Mouse (Mus musculus) T-helper 1 cell (primary cell): ENCODE measurements at regions not wholly inside any gene's neighbourhood (a gene's known extent, or its start where the extent isn't known, plus 50 kb on each side); places are given as distances from the start of the nearest gene placed in this dataset.

Experiments
- in situ Hi-C: fragments of 300-600 bp; cut with MboI, MseI; formaldehyde crosslinking; loops from one replicate; pipeline ENCODE4 v1.15.1; 2025; ENCODE audit warnings: high pct_unique_total_duplicates

GRCm38 (mm10) chr10:6053207-6053606 lies 131.0 kb upstream of the Rgs17 start:
- in situ Hi-C loops: loop anchor here (25.0 kb wide), 1 partner anchor 1359 kb away; no protein-coding TSS in a partner anchor

DNA sequence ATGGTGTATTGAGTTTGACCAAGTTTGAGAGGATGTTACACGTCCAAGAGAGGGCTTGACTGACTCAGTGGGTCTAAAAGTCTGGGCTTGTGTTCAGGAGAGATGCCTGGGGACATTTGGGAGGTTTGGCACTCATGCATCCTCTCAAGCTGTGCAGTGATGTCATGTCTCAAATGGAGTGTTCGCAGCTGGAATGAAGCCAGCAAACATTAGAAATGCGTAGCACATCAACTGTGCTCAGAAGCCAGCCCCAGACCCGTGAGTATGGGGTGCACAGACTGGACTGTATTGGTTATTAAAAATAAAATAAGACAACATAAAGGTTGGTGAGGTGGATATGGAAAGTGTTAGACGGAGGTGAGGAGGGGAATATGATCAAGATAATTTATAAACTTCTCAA lies 121.2 kb upstream of the Rgs17 start:
- in situ Hi-C loops: no loop called here

- in situ Hi-C loops: loop anchor here (10.0 kb wide), 1 partner anchor 1035 kb away; no protein-coding TSS in a partner anchor
These were observed 117.6 kb upstream of the Rgs17 start for GRCm38 (mm10) chr10:6039771-6040170.

DNA sequence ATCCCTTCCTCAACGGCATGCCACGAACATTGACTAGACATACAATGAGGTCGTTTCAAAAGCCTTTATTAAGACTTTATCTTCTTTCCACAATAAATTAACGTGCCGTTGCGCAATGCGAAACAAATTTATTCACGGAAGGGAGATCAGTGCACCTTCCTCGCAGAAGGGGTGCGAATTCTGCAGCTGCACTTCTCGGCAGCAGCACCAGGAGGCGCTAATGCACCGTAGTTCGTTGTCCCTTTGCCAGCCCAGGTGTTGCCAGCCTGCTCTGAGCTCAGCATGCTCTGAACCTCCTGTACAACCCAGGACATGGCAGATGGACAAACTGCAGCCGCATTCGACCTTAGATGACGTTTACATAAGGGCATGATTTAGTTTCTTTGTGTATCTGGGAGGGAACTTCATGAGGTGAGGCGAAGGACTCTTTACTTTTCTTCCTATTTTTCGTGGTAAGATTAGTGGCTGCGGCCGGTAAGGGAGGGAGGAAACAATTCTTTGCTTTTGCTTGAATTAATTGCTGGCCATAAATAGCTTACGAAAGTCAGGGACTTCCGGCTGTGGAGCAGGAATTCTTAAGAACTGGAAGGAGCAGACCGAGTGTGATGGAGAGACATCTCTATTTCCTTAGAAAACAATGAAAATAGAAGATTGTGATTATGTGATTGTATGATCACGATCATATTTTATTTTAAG lies 113.7 kb upstream of the Rgs17 start:
- in situ Hi-C loops: loop anchor here (10.0 kb wide), 1 partner anchor 1039 kb away; no protein-coding TSS in a partner anchor

DNA sequence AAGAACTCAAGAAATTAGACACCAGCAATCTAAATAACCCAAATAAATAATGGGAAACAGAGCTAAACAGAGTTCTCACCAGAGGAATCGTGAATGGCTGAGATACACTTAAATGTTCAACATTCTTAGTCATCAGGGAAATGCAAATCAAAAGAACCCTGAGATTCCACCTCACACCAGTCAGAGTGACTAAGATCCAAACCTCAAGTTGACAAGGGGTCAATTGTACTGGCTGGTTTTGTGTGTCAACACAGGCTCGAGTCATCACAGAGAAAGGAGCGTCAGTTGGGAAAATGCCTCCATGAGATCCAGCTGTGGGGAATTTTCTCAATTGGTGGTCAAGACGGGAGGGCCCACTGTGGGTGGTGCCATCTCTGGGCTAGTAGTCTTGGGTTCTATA lies 110.3 kb upstream of the Rgs17 start:
- in situ Hi-C loops: loop anchor here (10.0 kb wide), 1 partner anchor 1042 kb away; no protein-coding TSS in a partner anchor

DNA sequence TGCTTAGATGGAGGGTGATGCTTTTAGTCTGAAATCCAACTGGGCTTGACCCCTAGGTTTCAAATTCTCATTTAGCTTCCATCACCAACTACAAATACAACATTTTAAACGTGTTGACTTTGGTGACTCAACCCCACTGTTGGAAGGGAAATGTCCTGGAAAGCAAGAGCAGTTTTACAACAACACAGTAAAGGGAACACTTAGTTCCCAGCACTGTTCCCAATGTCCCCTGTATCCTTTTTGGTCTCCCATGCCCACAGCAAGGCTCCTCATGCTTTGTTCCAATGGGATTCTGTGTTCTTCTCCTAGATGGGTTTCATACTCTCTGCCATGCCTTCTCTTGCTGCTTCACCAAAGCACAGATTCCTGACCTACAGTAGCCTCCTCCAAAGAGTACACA lies 105.4 kb upstream of the Rgs17 start:
- in situ Hi-C loops: no loop called here

DNA sequence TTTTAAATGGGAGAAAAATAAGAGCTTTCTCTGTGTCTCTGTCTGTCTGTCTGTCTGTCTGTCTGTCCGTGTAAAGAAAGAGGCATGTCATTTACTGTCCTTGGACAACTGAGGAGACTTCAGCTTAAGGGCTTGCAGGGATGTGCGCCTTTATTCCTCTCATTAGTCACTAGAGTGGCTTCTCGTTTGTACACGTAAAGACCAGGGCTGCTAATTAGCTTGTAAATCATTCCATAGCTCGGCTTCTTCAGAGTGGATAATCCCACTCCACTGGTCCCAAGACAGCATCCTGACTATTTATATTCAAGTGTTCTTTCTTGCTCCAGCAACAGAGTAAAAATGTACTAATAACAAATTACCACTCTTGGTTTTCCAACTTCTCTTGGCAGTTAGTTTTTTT lies 104.1 kb upstream of the Rgs17 start:
- in situ Hi-C loops: no loop called here

- in situ Hi-C loops: no loop called here
These were observed 100.5 kb upstream of the Rgs17 start for GRCm38 (mm10) chr10:6022609-6023283.

GRCm38 (mm10) chr10:6020944-6021684 lies 98.9 kb upstream of the Rgs17 start:
- in situ Hi-C loops: no loop called here

DNA sequence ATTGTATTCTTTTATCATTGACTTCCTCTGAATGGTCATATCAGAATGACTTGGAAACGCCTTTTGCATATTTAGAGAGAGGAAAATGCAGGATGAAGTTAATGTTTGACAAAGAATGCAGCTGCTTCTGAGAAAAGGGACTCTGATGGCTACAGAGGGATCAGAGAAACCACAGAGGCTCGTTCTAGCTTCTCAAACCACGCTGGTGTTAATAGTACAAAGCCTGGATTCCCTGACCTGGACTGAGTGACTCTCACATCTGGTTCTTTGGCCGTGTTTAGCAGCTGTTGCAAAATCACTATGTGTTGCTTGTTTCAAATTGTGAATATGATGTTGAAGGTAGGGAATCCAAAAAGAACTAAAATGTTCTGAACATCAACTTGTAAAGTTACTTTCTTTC lies 91.5 kb upstream of the Rgs17 start:
- in situ Hi-C loops: no loop called here

DNA sequence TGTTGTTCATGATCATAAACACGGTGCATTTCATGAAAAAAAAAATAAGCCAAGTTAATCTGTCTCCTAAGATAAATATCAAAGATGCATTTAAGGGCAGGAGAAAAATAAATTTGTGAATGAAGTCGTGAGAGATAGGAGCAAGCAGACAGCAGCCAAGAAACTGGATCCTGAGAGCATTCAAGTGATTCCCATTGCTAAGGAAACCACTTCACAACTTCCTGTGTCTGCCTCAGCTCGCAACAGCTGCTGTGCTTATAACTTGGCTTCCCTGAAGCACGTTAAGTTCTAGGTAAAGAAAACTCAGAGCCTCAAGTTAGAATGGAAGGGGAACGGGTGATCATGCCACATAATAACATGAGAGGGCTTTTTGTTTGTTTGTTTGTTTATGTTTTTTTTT lies 89.3 kb upstream of the Rgs17 start:
- in situ Hi-C loops: no loop called here

DNA sequence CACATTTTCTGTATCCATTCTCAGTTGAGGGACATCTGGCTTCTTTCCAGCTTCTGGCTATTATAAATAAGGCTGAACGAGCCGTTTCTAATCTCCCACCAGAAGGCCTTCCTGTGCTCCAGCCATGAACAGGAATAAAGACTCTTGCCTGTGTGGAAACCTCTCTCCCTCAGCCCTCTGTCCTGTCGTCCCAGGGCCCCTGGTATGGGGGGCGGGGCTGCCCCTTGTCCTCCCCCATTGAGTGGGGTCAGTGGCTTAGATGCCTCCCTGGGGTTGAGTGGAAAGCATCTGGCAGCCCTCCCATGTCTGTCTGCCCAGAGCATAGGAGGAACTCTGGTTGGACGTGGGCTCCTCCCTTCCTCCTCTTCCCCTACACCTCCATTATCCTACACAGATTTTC lies 88.8 kb upstream of the Rgs17 start:
- in situ Hi-C loops: no loop called here

DNA sequence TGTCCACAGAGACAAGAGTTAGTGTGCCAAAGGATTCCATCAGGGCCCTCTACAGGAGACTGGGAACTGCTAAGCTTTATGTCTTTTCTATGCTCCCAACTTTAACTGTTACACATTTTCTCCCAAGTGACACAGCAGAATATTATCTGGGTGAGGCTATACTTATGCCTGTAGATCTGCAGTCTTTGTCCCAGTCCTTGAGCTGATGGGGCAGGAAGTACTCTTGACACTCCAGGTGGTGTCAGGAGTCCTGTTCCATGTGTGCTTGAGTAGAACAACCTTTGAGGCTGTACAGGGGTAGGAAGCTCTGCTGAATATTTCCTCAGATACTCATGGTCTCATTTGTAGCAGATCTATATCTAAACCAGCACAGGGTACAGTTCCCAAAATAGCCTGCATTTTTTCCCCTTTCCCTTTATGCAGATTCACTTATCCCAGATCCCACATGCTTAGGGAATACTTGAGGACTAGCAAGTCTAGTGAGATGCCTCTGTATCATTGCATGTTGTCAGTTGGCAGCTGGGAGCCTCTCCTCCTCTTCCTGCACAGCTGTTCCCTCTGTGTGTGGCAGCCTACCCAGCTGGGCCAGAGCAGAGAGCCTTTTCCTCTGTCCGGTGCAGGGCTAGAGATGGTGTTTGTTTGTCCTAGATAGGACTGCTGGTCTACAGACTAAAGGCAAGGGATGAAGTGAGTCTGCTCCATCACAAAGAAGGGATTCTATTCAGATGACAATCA lies 85.2 kb upstream of the Rgs17 start:
- in situ Hi-C loops: no loop called here

GRCm38 (mm10) chr10:5981433-5981832 lies 59.2 kb upstream of the Rgs17 start:
- in situ Hi-C loops: no loop called here

DNA sequence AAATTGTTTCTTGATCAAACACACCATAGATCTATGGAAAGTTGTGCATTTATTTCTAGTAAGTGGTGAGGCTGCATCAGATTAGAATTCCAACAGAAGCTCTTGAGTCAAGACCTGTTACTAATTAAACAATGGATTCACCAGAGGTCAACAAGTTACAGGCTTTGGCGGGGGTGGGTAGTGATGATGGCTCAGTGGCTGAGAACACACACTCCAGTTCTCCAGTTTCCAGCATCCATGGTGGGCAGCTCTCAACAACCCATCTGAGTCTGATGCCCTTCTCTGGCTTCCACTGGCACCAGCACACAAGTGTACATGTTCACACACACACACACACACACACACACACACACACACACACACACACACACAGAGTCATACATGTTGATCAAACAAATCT lies 56.3 kb upstream of the Rgs17 start:
- in situ Hi-C loops: no loop called here
